Mouse (Mus musculus): ENCODE results near the gene Olfr1341. TPM values are rescaled to one million over a fixed set of nuclear protein-coding genes. Genes with fewer than 3 reads are reported as not detected.
A peak's percentile ranks its signal among the peaks of the same experiment; 100 is the strongest.

Olfr1341 gene
- polyA plus RNA-seq, 1 experiment from 2014 or later = not detected

GRCm38 (mm10) chr4:118731875-118732274 lies 28.6 kb downstream of the Olfr1341 start, which contains the start of gene Olfr1339:
TSS of gene Olfr1339 (plus strand) at chr4:118732175.
- Histone ChIP-seq H3K4me1 (ENCODE audit: control insufficient read depth, insufficient read depth, low read length) (no peaks in the 10 kb centered on the region), H3K36me3 (ENCODE audit: control insufficient read depth, insufficient read depth, low read length) (no peaks in the 10 kb centered on the region), H3K9ac (ENCODE audit: low read depth, low read length) (no peak within 1 kb of the TSS), H3K27me3 (replicated peaks; ENCODE audit: control insufficient read depth, insufficient read depth, low read length) (no peaks in the 10 kb centered on the region), H3K4me3 (ENCODE audit: low read length) (no peak within 1 kb of the TSS), H3K9me3 (ENCODE audit: control insufficient read depth, low read length) (no peaks in the 10 kb centered on the region), H3K27ac (ENCODE audit: low read length) (no peak within 1 kb of the TSS), H3K4me2 (ENCODE audit: low read depth, low read length) (no peak within 1 kb of the TSS)
- ATAC-seq = no peak
- WGBS = 100% methylated on average over 1 of the region's 1 CpGs

- no peak overlapping the region for H3K9ac ChIP-seq (ENCODE audit: low read depth, low read length)
- H3K27me3 ChIP-seq (replicated peaks; ENCODE audit: control insufficient read depth, insufficient read depth, low read length) = no peaks in the 10 kb centered on the region
- ATAC-seq = no peak
- 75% methylated on average over 3 of the region's 3 CpGs for WGBS
- no peak overlapping the region for H3K4me2 ChIP-seq (ENCODE audit: low read depth, low read length)
- no peaks in the 10 kb centered on the region for H3K4me1 ChIP-seq (ENCODE audit: control insufficient read depth, insufficient read depth, low read length)
- no peak overlapping the region for H3K27ac ChIP-seq (ENCODE audit: low read length)
- no peaks in the 10 kb centered on the region for H3K36me3 ChIP-seq (ENCODE audit: control insufficient read depth, insufficient read depth, low read length)
- no peak overlapping the region for H3K4me3 ChIP-seq (ENCODE audit: low read length)
- no peaks in the 10 kb centered on the region for H3K9me3 ChIP-seq (ENCODE audit: control insufficient read depth, low read length)
Observed at GRCm38 (mm10) chr4:118739574-118739973, 36.3 kb downstream of the Olfr1341 start.

- Histone ChIP-seq H3K9ac (ENCODE audit: low read depth, low read length) (no peak overlapping the region), H3K27me3 (replicated peaks; ENCODE audit: control insufficient read depth, insufficient read depth, low read length) (no peaks in the 10 kb centered on the region), H3K27ac (ENCODE audit: low read length) (no peak overlapping the region), H3K4me3 (ENCODE audit: low read length) (no peak overlapping the region), H3K36me3 (ENCODE audit: control insufficient read depth, insufficient read depth, low read length) (no peaks in the 10 kb centered on the region), H3K4me1 (ENCODE audit: control insufficient read depth, insufficient read depth, low read length) (no peaks in the 10 kb centered on the region), H3K9me3 (ENCODE audit: control insufficient read depth, low read length) (0 out of 2 replicates have a peak, but pooled peaks cover 1% of the 10 kb centered on the region), H3K4me2 (ENCODE audit: low read depth, low read length) (no peak overlapping the region)
- 9% methylated on average over 11 of the region's 11 CpGs for WGBS
- ATAC-seq = peak; percentile 84
Observed at GRCm38 (mm10) chr4:118740988-118741698, 37.8 kb downstream of the Olfr1341 start.

- Histone ChIP-seq H3K27ac (ENCODE audit: low read length) (no peak overlapping the region), H3K4me2 (ENCODE audit: low read depth, low read length) (no peak overlapping the region)
- 20% methylated on average over 16 of the region's 16 CpGs for WGBS
Observed at GRCm38 (mm10) chr4:118741881-118742280, 38.6 kb downstream of the Olfr1341 start.

GRCm38 (mm10) chr4:118758637-118759036 lies 55.3 kb downstream of the Olfr1341 start, which contains the start of gene Olfr1338:
TSS of gene Olfr1338 (minus strand) at chr4:118758737.
- Histone ChIP-seq H3K27ac (ENCODE audit: low read length) (no peak within 1 kb of the TSS), H3K27me3 (replicated peaks; ENCODE audit: control insufficient read depth, insufficient read depth, low read length) (no peaks in the 10 kb centered on the region), H3K36me3 (ENCODE audit: control insufficient read depth, insufficient read depth, low read length) (no peaks in the 10 kb centered on the region), H3K4me2 (ENCODE audit: low read depth, low read length) (no peak within 1 kb of the TSS), H3K4me1 (ENCODE audit: control insufficient read depth, insufficient read depth, low read length) (no peaks in the 10 kb centered on the region), H3K9me3 (ENCODE audit: control insufficient read depth, low read length) (no peaks in the 10 kb centered on the region), H3K4me3 (ENCODE audit: low read length) (no peak within 1 kb of the TSS), H3K9ac (ENCODE audit: low read depth, low read length) (no peak within 1 kb of the TSS)
- no peak for ATAC-seq
- WGBS = 71% methylated on average over 1 of the region's 1 CpGs

More at GRCm38 (mm10) chr4:118741881-118742280, 38.6 kb downstream of the Olfr1341 start:
- H3K36me3 ChIP-seq (ENCODE audit: control insufficient read depth, insufficient read depth, low read length) = no peaks in the 10 kb centered on the region
- H3K9me3 ChIP-seq (ENCODE audit: control insufficient read depth, low read length) = 0 out of 2 replicates have a peak, but pooled peaks cover 4% of the 10 kb centered on the region
- no peaks in the 10 kb centered on the region for H3K4me1 ChIP-seq (ENCODE audit: control insufficient read depth, insufficient read depth, low read length)
- H3K9ac ChIP-seq (ENCODE audit: low read depth, low read length) = no peak overlapping the region
- no peaks in the 10 kb centered on the region for H3K27me3 ChIP-seq (replicated peaks; ENCODE audit: control insufficient read depth, insufficient read depth, low read length)
- no peak for ATAC-seq
- no peak overlapping the region for H3K4me3 ChIP-seq (ENCODE audit: low read length)

Other genes with a start within 250 kb of the Olfr1341 start
- 0.11 and 0.32 TPM in 2 replicates for gene Mpl, start 246.0 kb upstream of the Olfr1341 start, polyA plus RNA-seq (2015; fragmentation: Nextera tagmentation; extraction: Ambion mirVana)
- 21.3 and 21.8 TPM in 2 replicates for gene Tie1, start 213.5 kb upstream of the Olfr1341 start, polyA plus RNA-seq (2015; fragmentation: Nextera tagmentation; extraction: Ambion mirVana)
- 104 and 121 TPM in 2 replicates for gene 2610528J11Rik, start 176.5 kb upstream of the Olfr1341 start, polyA plus RNA-seq (2015; fragmentation: Nextera tagmentation; extraction: Ambion mirVana)
- 20.0 and 20.1 TPM in 2 replicates for gene Tmem125, start 159.5 kb upstream of the Olfr1341 start, polyA plus RNA-seq (2015; fragmentation: Nextera tagmentation; extraction: Ambion mirVana)
- gene Cfap57, start 82.7 kb upstream of the Olfr1341 start, polyA plus RNA-seq (2015; fragmentation: Nextera tagmentation; extraction: Ambion mirVana) = 0.97 and 1.0 TPM in 2 replicates
- gene Ebna1bp2, start 82.7 kb upstream of the Olfr1341 start, polyA plus RNA-seq (2015; fragmentation: Nextera tagmentation; extraction: Ambion mirVana) = 105 and 118 TPM in 2 replicates
- not detected in 2 replicates for gene Olfr62, start 44.6 kb upstream of the Olfr1341 start, polyA plus RNA-seq (2015; fragmentation: Nextera tagmentation; extraction: Ambion mirVana)
- gene Olfr1342, start 10.8 kb upstream of the Olfr1341 start, polyA plus RNA-seq (2015; fragmentation: Nextera tagmentation; extraction: Ambion mirVana) = not detected in 2 replicates
- not detected in 2 replicates for gene Olfr1340, start 16.6 kb downstream of the Olfr1341 start, polyA plus RNA-seq (2015; fragmentation: Nextera tagmentation; extraction: Ambion mirVana)
- gene Olfr1339, start 28.7 kb downstream of the Olfr1341 start, polyA plus RNA-seq (2015; fragmentation: Nextera tagmentation; extraction: Ambion mirVana) = not detected in 2 replicates
- gene Olfr1338, start 55.2 kb downstream of the Olfr1341 start, polyA plus RNA-seq (2015; fragmentation: Nextera tagmentation; extraction: Ambion mirVana) = not detected in 2 replicates
- gene Olfr1337, start 79.1 kb downstream of the Olfr1341 start, polyA plus RNA-seq (2015; fragmentation: Nextera tagmentation; extraction: Ambion mirVana) = not detected in 2 replicates
- gene Olfr1335, start 106.4 kb downstream of the Olfr1341 start, polyA plus RNA-seq (2015; fragmentation: Nextera tagmentation; extraction: Ambion mirVana) = not detected in 2 replicates
- not detected in 2 replicates for gene Olfr1333, start 132.8 kb downstream of the Olfr1341 start, polyA plus RNA-seq (2015; fragmentation: Nextera tagmentation; extraction: Ambion mirVana)
- not detected in 2 replicates for gene Olfr1331, start 161.1 kb downstream of the Olfr1341 start, polyA plus RNA-seq (2015; fragmentation: Nextera tagmentation; extraction: Ambion mirVana)
- gene Olfr1330, start 185.1 kb downstream of the Olfr1341 start, polyA plus RNA-seq (2015; fragmentation: Nextera tagmentation; extraction: Ambion mirVana) = 0.05 TPM in 1 of 2 replicates, not detected in the other
- gene Olfr1329, start 213.9 kb downstream of the Olfr1341 start, polyA plus RNA-seq (2015; fragmentation: Nextera tagmentation; extraction: Ambion mirVana) = not detected in 2 replicates
- gene Olfr1328, start 235.1 kb downstream of the Olfr1341 start, polyA plus RNA-seq (2015; fragmentation: Nextera tagmentation; extraction: Ambion mirVana) = not detected in 2 replicates